Mouse (Mus musculus) MEL (cell line): ENCODE measurements around the gene Acot4. TPM values are rescaled to one million over a fixed set of nuclear protein-coding genes. Genes with fewer than 3 reads are reported as not detected.
"Not testable (repeated sequence)": the region's sequence is repeated elsewhere in the genome, so short reads cannot be mapped to it uniquely, and the experiment has no call there.

ENCODE experiments used
- DNase-seq: peaks from one replicate; pipeline ENCODE4 v3.0.0; 2011; ENCODE audit warnings: low read depth, low spot score
- H3K27ac ChIP-seq: 2 replicates; pipeline ENCODE4 v1.5.1; 2012; ENCODE audit warnings: low read depth, mild to moderate bottlenecking, control low read depth, low read length, moderate library complexity; ENCODE audit not compliant: control insufficient read depth
- H3K27me3 ChIP-seq, 2 experiments: fragments of 150-350 bp in 1 of 2; sonication (generic) in 1 of 2; 2 replicates each; pipeline ENCODE4 v1.6.1; 2012; ENCODE audit warnings: low read length in 2 of 2, mild to moderate bottlenecking in 2 of 2, improper control_type of control experiment in 1 of 2, moderate library complexity in 1 of 2; ENCODE audit not compliant: insufficient read depth in 2 of 2, control insufficient read depth in 1 of 2
- H3K36me3 ChIP-seq, 2 experiments: 2 replicates each; pipeline ENCODE4 v1.6.1; 2012 to 2014; ENCODE audit warnings: low read length in 2 of 2, improper control_type of control experiment in 1 of 2, inconsistent platforms in 1 of 2, mild to moderate bottlenecking in 1 of 2; ENCODE audit not compliant: insufficient read depth in 2 of 2, control insufficient read depth in 1 of 2
- H3K4me1 ChIP-seq, 2 experiments: fragments of 150-350 bp in 1 of 2; sonication (generic) in 1 of 2; 2 replicates each; pipeline ENCODE4 v1.6.1; 2012; ENCODE audit warnings: low read length in 2 of 2, improper control_type of control experiment in 1 of 2, mild to moderate bottlenecking in 1 of 2; ENCODE audit not compliant: insufficient read depth in 2 of 2, control insufficient read depth in 1 of 2
- H3K4me3 ChIP-seq, 2 experiments: fragments of 150-350 bp in 1 of 2; sonication (generic) in 1 of 2; 2 replicates each; pipeline ENCODE4 v1.5.1; 2012; ENCODE audit warnings: low read depth in 2 of 2, low read length in 2 of 2, mild to moderate bottlenecking in 2 of 2, moderate library complexity in 2 of 2, control low read depth in 1 of 2, improper control_type of control experiment in 1 of 2; ENCODE audit not compliant: control insufficient read depth in 1 of 2, insufficient read depth in 1 of 2
- H3K79me2 ChIP-seq: 2 replicates; pipeline ENCODE4 v1.6.1; 2012; ENCODE audit warnings: mild to moderate bottlenecking, low read length, moderate library complexity; ENCODE audit not compliant: control insufficient read depth, poor library complexity, insufficient read depth
- H3K9ac ChIP-seq: 2 replicates; pipeline ENCODE4 v1.6.1; 2012; ENCODE audit warnings: low read depth, mild to moderate bottlenecking, control low read depth, low read length, moderate library complexity; ENCODE audit not compliant: control insufficient read depth, poor library complexity, severe bottlenecking
- H3K9me3 ChIP-seq: fragments of 150-350 bp; sonication (generic); replicated peaks from 2 replicates; pipeline ENCODE4 v1.6.1; 2012; ENCODE audit warnings: mild to moderate bottlenecking, low read length, improper control_type of control experiment, moderate library complexity; ENCODE audit not compliant: insufficient read depth
- CHD1 ChIP-seq: IDR thresholded peaks from 2 replicates; pipeline ENCODE4 v1.6.1; 2012; ENCODE audit warnings: low read depth, mild to moderate bottlenecking, inconsistent platforms, low read length, improper control_type of control experiment
- E2F4 ChIP-seq: IDR thresholded peaks from 2 replicates; pipeline ENCODE4 v1.6.1; 2011; ENCODE audit warnings: low read depth, low read length, improper control_type of control experiment, borderline replicate concordance
- ELF1 ChIP-seq: IDR thresholded peaks from 2 replicates; pipeline ENCODE4 v1.6.1; 2014; ENCODE audit warnings: low read depth, mild to moderate bottlenecking, inconsistent platforms, low read length, improper control_type of control experiment, moderate library complexity
- HCFC1 ChIP-seq: IDR thresholded peaks from 2 replicates; pipeline ENCODE4 v1.6.1; 2012; ENCODE audit warnings: low read depth, mild to moderate bottlenecking, inconsistent platforms, low read length, improper control_type of control experiment, moderate library complexity
- KAT2A ChIP-seq: conservative IDR thresholded peaks from 2 replicates; pipeline ENCODE4 v1.6.1; 2012; ENCODE audit warnings: low read depth, low read length, improper control_type of control experiment, inconsistent platforms
- MAX ChIP-seq: IDR thresholded peaks from 2 replicates; pipeline ENCODE4 v1.6.1; 2011; ENCODE audit warnings: low read length, improper control_type of control experiment
- MYC ChIP-seq: IDR thresholded peaks from 2 replicates; pipeline ENCODE4 v1.6.1; 2011; ENCODE audit warnings: low read depth, mild to moderate bottlenecking, low read length, improper control_type of control experiment, moderate library complexity
- NRF1 ChIP-seq: IDR thresholded peaks from 2 replicates; pipeline ENCODE4 v1.6.1; 2014; ENCODE audit warnings: low read depth, mild to moderate bottlenecking, inconsistent platforms, low read length, improper control_type of control experiment, moderate library complexity; ENCODE audit not compliant: poor library complexity, insufficient read depth, severe bottlenecking
- POLR2AphosphoS5 ChIP-seq: IDR thresholded peaks from 2 replicates; pipeline ENCODE4 v1.6.1; 2012; ENCODE audit warnings: low read depth, borderline replicate concordance, mild to moderate bottlenecking, inconsistent platforms, low read length, moderate library complexity, mixed read lengths
- SIN3A ChIP-seq: IDR thresholded peaks from 2 replicates; pipeline ENCODE4 v1.6.1; 2012; ENCODE audit warnings: low read length, improper control_type of control experiment, inconsistent platforms
- TAL1 ChIP-seq: IDR thresholded peaks from 2 replicates; pipeline ENCODE4 v1.6.1; 2012; ENCODE audit warnings: mild to moderate bottlenecking, inconsistent platforms, low read length, moderate library complexity, mixed read lengths
- TBP ChIP-seq: IDR thresholded peaks from 2 replicates; pipeline ENCODE4 v1.8.0; 2011; ENCODE audit warnings: low read depth, low read length, improper control_type of control experiment
- UBTF ChIP-seq: IDR thresholded peaks from 2 replicates; pipeline ENCODE4 v1.6.1; 2012; ENCODE audit warnings: low read depth, mild to moderate bottlenecking, inconsistent platforms, low read length, improper control_type of control experiment, moderate library complexity, borderline replicate concordance; ENCODE audit not compliant: insufficient read depth
- ZC3H11A ChIP-seq: IDR thresholded peaks from 2 replicates; pipeline ENCODE4 v1.6.1; 2012; ENCODE audit warnings: low read depth, mild to moderate bottlenecking, inconsistent platforms, low read length, improper control_type of control experiment
- ZMIZ1 ChIP-seq: IDR thresholded peaks from 2 replicates; pipeline ENCODE4 v1.6.1; 2012; ENCODE audit warnings: low read depth, mild to moderate bottlenecking, inconsistent platforms, low read length, improper control_type of control experiment, moderate library complexity
- polyA plus RNA-seq, 2 experiments: library from polyadenylated mRNA; stranded (reverse) in 1 of 2; unstranded in 1 of 2; fragments of >175 nt in 1 of 2; fragments of >200 nt in 1 of 2; gene quantifications; 2 replicates each; pipeline versions ENCODE4 v1.2.1 to v1.2.4; 2012; ENCODE audit warnings: low replicate concordance in 2 of 2, low read depth in 1 of 2; ENCODE audit not compliant: insufficient read length in 2 of 2, insufficient read depth in 1 of 2, missing spikeins in 1 of 2
- total RNA-seq: library from RNA; depleted of rRNA; stranded (reverse); fragments of 300-350 nt; gene quantifications from 2 replicates; pipeline ENCODE4 v1.2.3, GENCODE M21; 2012

Gene Acot4
- total and polyA plus RNA-seq, 3 experiments = 0.08 TPM; not detected in 1

- Histone ChIP-seq H3K4me1 (no peaks in the 10 kb centered on the region), H3K27ac (no peak overlapping the region), H3K4me3 (no peak overlapping the region; a peak in 1 of 4 replicates), H3K36me3 (no peaks in the 10 kb centered on the region), H3K79me2 (no peaks in the 10 kb centered on the region), H3K9ac (no peak overlapping the region), H3K9me3 (no peaks in the 10 kb centered on the region), H3K27me3 (peaks cover 0 to 5% of the 10 kb centered on the region in 2 experiments; a peak in 2 of 4 replicates)
- no peak for TF ChIP-seq POLR2AphosphoS5
- TF ChIP-seq KAT2A = no peak
- TF ChIP-seq MAX = no peak
- no peak for TF ChIP-seq ZMIZ1
- TF ChIP-seq E2F4 = no peak
- no peak for TF ChIP-seq TAL1
- TF ChIP-seq SIN3A = no peak
- TF ChIP-seq CHD1 = no peak
- no peak for TF ChIP-seq ZC3H11A
- no peak for TF ChIP-seq MYC
- no peak for TF ChIP-seq TBP
- no peak for TF ChIP-seq UBTF
- no peak for TF ChIP-seq NRF1
- no peak for TF ChIP-seq HCFC1
- TF ChIP-seq ELF1 = no peak
- DNase-seq = no peak
These were observed 29.4 kb upstream of the Acot4 start for GRCm38 (mm10) chr12:84008729-84009128.

- H3K4me3 ChIP-seq = peak within 1 kb of the TSS; percentile 19 to 50; a peak in 3 of 4 replicates
- not testable (repeated sequence) for H3K27ac ChIP-seq, H3K79me2 ChIP-seq, H3K36me3 ChIP-seq, H3K27me3 ChIP-seq, H3K9me3 ChIP-seq, H3K4me1 ChIP-seq
- DNase-seq = peak; percentile 56
- peak within 1 kb of the TSS; percentile 29 for H3K9ac ChIP-seq
These were observed 28.8 kb upstream of the Acot4 start, which contains the start of gene Acot1 for GRCm38 (mm10) chr12:84009171-84009965. TSS of gene Acot1 (plus strand) at chr12:84009490.
